Mouse (Mus musculus) frontal cortex, postnatal 14 days (tissue): Measurements from ENCODE around the gene Sult4a1.

Source experiments
- DNase-seq, 2 experiments: peaks; one replicate each; pipeline ENCODE4 v3.0.0; 2022; ENCODE audit warnings: low spot score in 2 of 2

The Sult4a1 gene

DNA sequence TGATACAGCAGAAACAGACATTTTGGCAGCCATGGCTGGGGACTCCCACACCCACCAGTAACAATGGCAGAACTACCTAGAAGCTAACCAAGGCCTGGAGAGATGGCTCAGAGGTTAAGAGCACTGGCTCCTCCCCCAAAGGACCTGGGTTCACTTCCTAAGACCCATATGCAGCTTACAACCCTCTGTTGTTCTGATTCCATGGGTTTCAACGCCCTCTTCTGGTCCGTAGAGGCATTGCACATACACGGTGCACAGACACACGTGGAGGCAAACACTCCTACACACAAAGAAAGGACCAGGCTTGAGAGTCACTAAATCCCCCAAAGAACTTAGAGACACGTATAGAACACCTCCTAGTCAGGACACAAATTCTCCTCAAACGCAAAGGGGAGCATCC lies 60.0 kb downstream of the Sult4a1 start:
- no peak for DNase-seq

DNA sequence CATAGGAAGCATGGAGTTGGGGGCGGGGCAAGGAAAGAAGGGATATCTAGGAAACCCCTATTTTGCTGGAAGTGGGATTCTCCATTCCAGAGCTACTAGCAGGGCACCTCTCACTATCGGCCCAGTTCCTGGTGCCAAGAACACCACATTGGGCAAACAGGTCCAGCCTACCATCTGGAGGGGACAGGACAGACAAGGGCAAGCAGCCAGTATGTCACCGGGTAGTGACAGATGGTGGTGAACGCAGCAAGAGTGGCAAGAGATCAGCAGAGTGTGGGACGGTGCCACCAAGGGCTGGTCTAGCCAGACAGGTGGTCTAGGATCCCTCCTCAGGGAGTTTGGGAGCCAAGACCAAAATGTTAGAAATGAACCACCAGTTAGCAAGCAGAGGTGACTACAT lies 68.5 kb downstream of the Sult4a1 start:
- no peak for DNase-seq
